Mouse (Mus musculus) heart, embryonic 16.5 days (tissue): ENCODE measurements around the gene Tead3. TPM values are rescaled to one million over a fixed set of nuclear protein-coding genes. Genes with fewer than 3 reads are reported as not detected.

Source experiments
- ATAC-seq: fragments of 200-750 bp; cut with Nextera tagmentation; replicated peaks from 2 replicates; pipeline ENCODE4 v1.8.0; 2017; ENCODE audit warnings: moderate number of reproducible peaks; ENCODE audit not compliant: insufficient read depth, low FRiP score; ENCODE audit errors: extremely low read depth
- H3K27ac ChIP-seq: fragments of 300-500 bp; sonication (generic); 2 replicates; pipeline ENCODE4 v1.5.1; 2014; ENCODE audit warnings: mild to moderate bottlenecking, low read length, control low read depth, moderate library complexity
- H3K27me3 ChIP-seq: fragments of 300-500 bp; sonication (generic); 2 replicates; pipeline ENCODE4 v1.6.1; 2014; ENCODE audit warnings: low read length, mixed read lengths; ENCODE audit not compliant: control insufficient read depth, insufficient read depth
- H3K36me3 ChIP-seq: fragments of 300-500 bp; sonication (generic); 2 replicates; pipeline ENCODE4 v1.6.1; 2014; ENCODE audit not compliant: control insufficient read depth, insufficient read depth
- H3K4me1 ChIP-seq: fragments of 300-500 bp; sonication (generic); 2 replicates; pipeline ENCODE4 v1.6.1; 2014; ENCODE audit warnings: low read length, mixed read lengths; ENCODE audit not compliant: control insufficient read depth, insufficient read depth
- H3K4me2 ChIP-seq: fragments of 300-500 bp; sonication (generic); 2 replicates; pipeline ENCODE4 v1.6.1; 2014; ENCODE audit warnings: low read depth, mild to moderate bottlenecking, control low read depth, low read length
- H3K4me3 ChIP-seq: fragments of 300-500 bp; sonication (generic); 2 replicates; pipeline ENCODE4 v1.5.1; 2014; ENCODE audit warnings: mild to moderate bottlenecking, control low read depth, low read length
- H3K9ac ChIP-seq: fragments of 300-500 bp; sonication (generic); 2 replicates; pipeline ENCODE4 v1.6.1; 2014; ENCODE audit warnings: low read length, control low read depth
- H3K9me3 ChIP-seq: fragments of 300-500 bp; sonication (generic); replicated peaks from 2 replicates; pipeline ENCODE4 v1.6.1; 2016; ENCODE audit warnings: low read length; ENCODE audit not compliant: control insufficient read depth
- WGBS: fragments of 180-500 bp; shearing (Covaris S2); extraction: QIAGEN DNeasy Blood & Tissue Kit; methylation state at CpG from one replicate; pipeline ENCODE4 v1.1.7; 2014; 5-methylcytosine and 5-hydroxymethylcytosine counted together
- polyA plus RNA-seq: library from polyadenylated mRNA; unstranded; fragments of >200 nt; fragmentation: Nextera tagmentation; extraction: Ambion mirVana; gene quantifications from 2 replicates; pipeline ENCODE4 v1.2.1, GENCODE M21; 2015

Gene Tead3
- polyA plus RNA-seq, 1 experiment from 2014 or later = 6.2 TPM

GRCm38 (mm10) chr17:28349264-28349880 lies 1.2 kb downstream of the Tead3 start:
- H3K9me3 ChIP-seq = no peaks in the 10 kb centered on the region
- WGBS = 17% methylated on average over 13 of the region's 13 CpGs
- H3K27me3 ChIP-seq = peaks cover 7% of the 10 kb centered on the region; the same call in 1 of the 2 replicates
- peak overlapping the region; percentile 94 for H3K9ac ChIP-seq
- H3K4me2 ChIP-seq = peak overlapping the region; percentile 98
- ATAC-seq = no peak
- peak overlapping the region; percentile 73 for H3K4me3 ChIP-seq
- H3K27ac ChIP-seq = peak overlapping the region; percentile 91
- peaks cover 41% of the 10 kb centered on the region for H3K4me1 ChIP-seq
- no peaks in the 10 kb centered on the region for H3K36me3 ChIP-seq

- H3K9me3 ChIP-seq = no peaks in the 10 kb centered on the region
- H3K4me1 ChIP-seq = peaks cover 50% of the 10 kb centered on the region
- 0 out of 2 replicates have a peak, but pooled peaks cover 4% of the 10 kb centered on the region for H3K27me3 ChIP-seq
- H3K9ac ChIP-seq = peak overlapping the region; percentile 65
- no peak for ATAC-seq
- H3K27ac ChIP-seq = no peak overlapping the region
- peak overlapping the region; percentile 98 for H3K4me2 ChIP-seq
- 33% methylated on average over 6 of the region's 6 CpGs for WGBS
- H3K4me3 ChIP-seq = peak overlapping the region; percentile 73
- no peaks in the 10 kb centered on the region for H3K36me3 ChIP-seq
These were observed 2.4 kb downstream of the Tead3 start for GRCm38 (mm10) chr17:28348211-28348610.

GRCm38 (mm10) chr17:28347327-28347726 lies 3.3 kb downstream of the Tead3 start:
- Histone ChIP-seq H3K9ac (no peak overlapping the region), H3K4me2 (no peak overlapping the region), H3K4me1 (peaks cover 50% of the 10 kb centered on the region), H3K27ac (no peak overlapping the region), H3K36me3 (no peaks in the 10 kb centered on the region), H3K27me3 (0 out of 2 replicates have a peak, but pooled peaks cover 2% of the 10 kb centered on the region), H3K9me3 (no peaks in the 10 kb centered on the region), H3K4me3 (no peak overlapping the region)
- no peak for ATAC-seq
- 75% methylated on average over 10 of the region's 10 CpGs for WGBS

- Histone ChIP-seq H3K4me3 (peak overlapping the region; percentile 20), H3K27ac (peak overlapping the region; percentile 79), H3K36me3 (no peaks in the 10 kb centered on the region), H3K9me3 (no peaks in the 10 kb centered on the region), H3K4me1 (peaks cover 52% of the 10 kb centered on the region), H3K4me2 (peak overlapping the region; percentile 49), H3K9ac (peak overlapping the region; percentile 62), H3K27me3 (no peaks in the 10 kb centered on the region)
- no peak for ATAC-seq
- 19% methylated on average over 10 of the region's 10 CpGs for WGBS
These were observed 4.7 kb downstream of the Tead3 start for GRCm38 (mm10) chr17:28345882-28346281.

GRCm38 (mm10) chr17:28345271-28345721 lies 5.3 kb downstream of the Tead3 start:
- H3K36me3 ChIP-seq = no peaks in the 10 kb centered on the region
- no peak for ATAC-seq
- H3K9ac ChIP-seq = peak overlapping the region; percentile 62
- H3K9me3 ChIP-seq = no peaks in the 10 kb centered on the region
- H3K4me3 ChIP-seq = peak overlapping the region; percentile 20
- H3K4me2 ChIP-seq = peak overlapping the region; percentile 49
- peak overlapping the region; percentile 79 for H3K27ac ChIP-seq
- no peaks in the 10 kb centered on the region for H3K27me3 ChIP-seq
- H3K4me1 ChIP-seq = peaks cover 58% of the 10 kb centered on the region
- WGBS = 9% methylated on average over 8 of the region's 8 CpGs

GRCm38 (mm10) chr17:28344670-28345069 lies 5.9 kb downstream of the Tead3 start:
- H3K36me3 ChIP-seq = 0 out of 2 replicates have a peak, but pooled peaks cover 3% of the 10 kb centered on the region
- H3K27ac ChIP-seq = peak overlapping the region; percentile 79
- no peak overlapping the region for H3K4me3 ChIP-seq
- peak overlapping the region; percentile 55 for H3K9ac ChIP-seq
- H3K9me3 ChIP-seq = no peaks in the 10 kb centered on the region
- H3K4me2 ChIP-seq = peak overlapping the region; percentile 49; the same call in 1 of the 2 replicates
- H3K27me3 ChIP-seq = no peaks in the 10 kb centered on the region
- ATAC-seq = no peak
- 47% methylated on average over 3 of the region's 3 CpGs for WGBS
- peaks cover 59% of the 10 kb centered on the region for H3K4me1 ChIP-seq

- ATAC-seq = no peak
- H3K4me1 ChIP-seq = peaks cover 56% of the 10 kb centered on the region
- H3K27ac ChIP-seq = peak overlapping the region; percentile 79
- H3K9ac ChIP-seq = peak overlapping the region; percentile 55
- 23% methylated on average over 4 of the region's 4 CpGs for WGBS
- H3K27me3 ChIP-seq = no peaks in the 10 kb centered on the region
- H3K36me3 ChIP-seq = 0 out of 2 replicates have a peak, but pooled peaks cover 4% of the 10 kb centered on the region
- no peak overlapping the region for H3K4me3 ChIP-seq
- peak overlapping the region; percentile 27; the same call in 1 of the 2 replicates for H3K4me2 ChIP-seq
- no peaks in the 10 kb centered on the region for H3K9me3 ChIP-seq
These were observed 6.5 kb downstream of the Tead3 start for GRCm38 (mm10) chr17:28344050-28344607.

DNA sequence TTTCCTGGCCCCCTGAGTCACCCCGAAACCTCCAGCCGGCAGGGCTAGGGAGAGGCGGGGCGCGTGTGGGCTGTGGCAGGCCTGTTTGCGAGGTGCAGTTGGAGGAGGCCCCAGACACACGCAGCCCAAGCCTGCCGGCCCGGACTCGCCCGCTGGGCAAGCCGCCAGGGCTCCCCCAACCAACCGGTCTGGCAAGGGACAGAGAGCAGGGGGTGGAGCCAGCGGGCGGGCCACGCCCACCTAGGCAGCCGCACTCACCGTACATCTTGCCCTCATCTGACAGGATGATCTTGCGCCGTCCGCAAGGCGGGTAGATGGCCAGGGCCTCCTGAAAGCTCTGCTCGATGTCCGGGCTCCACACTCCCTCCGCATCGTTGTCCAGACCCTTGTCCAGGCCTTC lies 9.5 kb downstream of the Tead3 start:
- H3K27ac ChIP-seq = peak overlapping the region; percentile 90
- H3K9ac ChIP-seq = peak overlapping the region; percentile 76
- peaks cover 38% of the 10 kb centered on the region for H3K4me1 ChIP-seq
- no peaks in the 10 kb centered on the region for H3K9me3 ChIP-seq
- peak overlapping the region; percentile 43 for H3K4me3 ChIP-seq
- no peaks in the 10 kb centered on the region for H3K27me3 ChIP-seq
- 5% methylated on average over 26 of the region's 26 CpGs for WGBS
- H3K4me2 ChIP-seq = peak overlapping the region; percentile 67
- 0 out of 2 replicates have a peak, but pooled peaks cover 9% of the 10 kb centered on the region for H3K36me3 ChIP-seq
- peak; percentile 81 for ATAC-seq

DNA sequence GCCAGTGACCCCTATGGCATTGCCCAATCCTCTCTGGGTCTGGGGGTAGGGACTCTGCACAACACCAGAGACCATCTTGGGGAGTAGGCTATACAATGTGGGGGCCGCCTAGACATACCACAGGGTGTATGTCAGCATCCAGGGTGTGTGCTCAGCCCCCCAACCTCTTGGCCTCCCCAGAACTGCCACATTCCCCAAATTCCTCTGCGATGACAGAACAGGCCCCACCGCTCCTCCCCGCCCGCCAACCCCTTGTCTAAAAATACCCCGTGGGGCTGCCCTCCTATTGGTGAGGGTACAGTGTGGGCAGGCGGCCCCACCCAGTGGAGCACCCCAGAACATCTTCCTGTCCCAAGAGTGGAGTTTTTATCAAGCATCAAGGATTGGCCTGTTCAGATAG lies 10.0 kb downstream of the Tead3 start:
- peak; percentile 53 for ATAC-seq

More for the DNA sequence above, 10.0 kb downstream of the Tead3 start:
- Histone ChIP-seq H3K4me3 (peak overlapping the region; percentile 43), H3K27me3 (no peaks in the 10 kb centered on the region), H3K9ac (peak overlapping the region; percentile 76), H3K4me2 (peak overlapping the region; percentile 67), H3K27ac (peak overlapping the region; percentile 90), H3K36me3 (0 out of 2 replicates have a peak, but pooled peaks cover 9% of the 10 kb centered on the region), H3K9me3 (no peaks in the 10 kb centered on the region), H3K4me1 (peaks cover 33% of the 10 kb centered on the region)
- 38% methylated on average over 7 of the region's 7 CpGs for WGBS
